Mouse (Mus musculus) megakaryocyte, embryonic 14.5 days (primary cell): ENCODE results near the gene Stxbp5l.
"Not testable (repeated sequence)": the region's sequence is repeated elsewhere in the genome, so short reads cannot be mapped to it uniquely, and the experiment has no call there.

Experiments used
- FLI1 ChIP-seq: IDR thresholded peaks from 2 replicates; pipeline ENCODE4 v1.6.1; 2012; ENCODE audit warnings: low read length, inconsistent platforms, mixed read lengths
- GATA1 ChIP-seq: IDR thresholded peaks from 3 replicates; pipeline ENCODE4 v1.6.1; 2012; ENCODE audit warnings: mixed read lengths, low read length, inconsistent platforms, borderline replicate concordance

DNA sequence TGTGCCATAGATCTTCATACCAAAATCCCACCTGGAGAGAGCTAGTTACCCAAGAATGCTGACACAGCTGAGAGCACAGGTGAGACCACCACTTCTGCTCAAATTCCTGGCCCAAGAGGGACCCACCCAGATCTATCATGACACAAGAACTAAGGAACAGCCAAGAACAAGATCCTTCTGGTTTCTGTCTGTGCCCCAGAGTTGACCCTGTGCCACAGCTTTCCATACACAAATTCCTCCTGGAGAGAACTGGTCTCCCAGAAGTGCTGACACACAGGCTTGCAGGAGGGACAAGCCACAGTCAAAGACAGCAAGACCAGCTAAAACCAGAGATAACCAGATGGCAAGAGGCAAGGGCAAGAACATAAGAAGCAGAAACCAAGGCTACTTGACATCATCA is 43.3 kb downstream of the Stxbp5l start:
- TF ChIP-seq GATA1, FLI1: not testable (repeated sequence)
